ENCODE assay signal across 8 mouse cellular contexts in genomic region chr8:46005596-46005995, GRCm38 (mm10). TPM values are rescaled to one million over a fixed set of nuclear protein-coding genes. Genes with fewer than 3 reads are reported as not detected.
A peak's percentile ranks its signal among the peaks of the same experiment; 100 is the strongest.
DNase-seq lines count a peak whose midpoint lies in the region; ATAC-seq lines count a peak whose summit lies in the region.

TSS of gene Ankrd37 (minus strand) at chr8:46005707.

- peak within 1 kb of the TSS; percentile 15; the same call in 1 of the 2 replicates for H3K4me3 ChIP-seq in heart, embryonic 13.5 days
- H3K4me3 ChIP-seq in midbrain, embryonic 15.5 days, result no peak within 1 kb of the TSS

- peak within 1 kb of the TSS; percentile 52 for H3K9ac ChIP-seq in heart, embryonic 13.5 days
- no peak within 1 kb of the TSS for H3K9ac ChIP-seq in midbrain, embryonic 15.5 days

- peak within 1 kb of the TSS; percentile 84 for H3K27ac ChIP-seq in heart, embryonic 13.5 days (replicated peaks)
- no peak within 1 kb of the TSS for H3K27ac ChIP-seq in midbrain, embryonic 15.5 days

- intact Hi-C loops in heart, postnatal 36 days (cut with DNase I), result no loop called here

- H3K36me3 ChIP-seq in heart, embryonic 13.5 days, result no peaks in the 10 kb centered on the region
- no peaks in the 10 kb centered on the region for H3K36me3 ChIP-seq in midbrain, embryonic 15.5 days (replicated peaks)

- no peaks in the 10 kb centered on the region for H3K9me3 ChIP-seq in heart, embryonic 13.5 days
- H3K9me3 ChIP-seq in midbrain, embryonic 15.5 days, result no peaks in the 10 kb centered on the region

- peaks cover 21% of the 10 kb centered on the region for H3K4me1 ChIP-seq in heart, embryonic 13.5 days
- H3K4me1 ChIP-seq in midbrain, embryonic 15.5 days, result peaks cover 5% of the 10 kb centered on the region

- no peaks in the 10 kb centered on the region for H3K27me3 ChIP-seq in heart, embryonic 13.5 days (replicated peaks)
- no peaks in the 10 kb centered on the region for H3K27me3 ChIP-seq in midbrain, embryonic 15.5 days (replicated peaks)

- 26% methylated on average over 4 of the region's 4 CpGs for WGBS in heart, embryonic 13.5 days
- WGBS in midbrain, embryonic 15.5 days, result 76% methylated on average over 4 of the region's 4 CpGs

- no peak for ATAC-seq in heart, embryonic 13.5 days (ENCODE audit: extremely low read depth, insufficient number of reproducible peaks, low FRiP score, low TSS enrichment)
- no peak for ATAC-seq in midbrain, embryonic 15.5 days (replicated peaks)

- H3K4me2 ChIP-seq in heart, embryonic 13.5 days, result peak within 1 kb of the TSS; percentile 56
- H3K4me2 ChIP-seq in midbrain, embryonic 15.5 days, result no peak within 1 kb of the TSS

- no peak for DNase-seq in heart, postnatal 36 days
- DNase-seq in NIH3T3 (ENCODE audit: low read depth), result peak; percentile 69
- no peak for DNase-seq in heart, postnatal 4 days
- DNase-seq in ovary, postnatal 36 days (ENCODE audit: low spot score), result no peak
- DNase-seq in cerebellum, postnatal 14 days, result no peak
- DNase-seq in layer of hippocampus, adult 9-11 months, result no peak

RNA-seq across cellular contexts. Expression of gene Ankrd37, which starts in this region (rescaled TPM):
- polyA plus RNA-seq in heart, embryonic 13.5 days (2015; fragmentation: Nextera tagmentation; extraction: Ambion mirVana), result 9.8 and 18.6 TPM in 2 replicates
- total RNA-seq in heart, postnatal 36 days (2021), result 10 to 100 TPM in 1 of 2 experiments, 1 to 10 TPM in 1; 5.3 to 13.4 TPM
- total RNA-seq in heart, postnatal 4 days (2021), result 10 to 100 TPM; 11.1 to 12.4 TPM
- 39.7 and 45.3 TPM in 2 replicates for polyA plus RNA-seq in midbrain, embryonic 15.5 days (2015; fragmentation: Nextera tagmentation; extraction: Ambion mirVana)
